Mouse (Mus musculus): Measurements from ENCODE around the gene Spg20. TPM values are rescaled to one million over a fixed set of nuclear protein-coding genes. Genes with fewer than 3 reads are reported as not detected.

Spg20 gene
- polyA plus RNA-seq, 2 experiments: 3.9 to 6.0 TPM

- TF ChIP-seq CTCF (IDR thresholded peaks at IDR 0.05; ENCODE audit: low read depth): no peak
- no peak overlapping the region for H3K4me3 ChIP-seq (ENCODE audit: insufficient read depth in 1 of 2, low read depth in 2 of 2, low read length in 2 of 2)
Measured at GRCm38 (mm10) chr3:55144916-55145315, 33.0 kb downstream of the Spg20 start.

GRCm38 (mm10) chr3:55146441-55146840, 34.5 kb downstream of the Spg20 start:
- 55% methylated on average over 6 of the region's 6 CpGs for WGBS (ENCODE audit: insufficient replicate concordance)
- no peak for TF ChIP-seq CTCF (IDR thresholded peaks at IDR 0.05; ENCODE audit: low read depth)
- TF ChIP-seq EP300 (IDR thresholded peaks at IDR 0.05; ENCODE audit: low read depth): no peak
- no peak for DNase-seq (ENCODE audit: low read depth in 3 of 3, low spot score in 3 of 3)

More at GRCm38 (mm10) chr3:55144916-55145315, 33.0 kb downstream of the Spg20 start:
- Histone ChIP-seq H3K9me3 (ENCODE audit: control insufficient read depth, low read length) (no peaks in the 10 kb centered on the region), H3K9ac (replicated peaks) (no peak overlapping the region), H3K4me2 (ENCODE audit: low read depth) (no peak overlapping the region), H3K27ac (no peak overlapping the region), H3K4me1 (replicated peaks; ENCODE audit: control insufficient read depth in 2 of 2, insufficient read depth in 2 of 2, low read length in 1 of 2) (no peaks in the 10 kb centered on the region), H3K27me3 (ENCODE audit: control insufficient read depth, insufficient read depth, low read length) (no peaks in the 10 kb centered on the region), H3K36me3 (replicated peaks; ENCODE audit: control insufficient read depth, insufficient read depth, low read depth) (no peaks in the 10 kb centered on the region)
- DNase-seq (ENCODE audit: low read depth in 3 of 3, low spot score in 3 of 3) (no peak), ATAC-seq (ENCODE audit: insufficient read depth) (no peak)
- 61% methylated on average over 4 of the region's 4 CpGs for WGBS (ENCODE audit: insufficient replicate concordance)

GRCm38 (mm10) chr3:55147156-55147555, 35.2 kb downstream of the Spg20 start:
- no peak overlapping the region for H3K4me3 ChIP-seq (ENCODE audit: insufficient read depth in 1 of 2, low read depth in 2 of 2, low read length in 2 of 2)
- no peak overlapping the region for H3K4me2 ChIP-seq (ENCODE audit: low read depth)
- no peaks in the 10 kb centered on the region for H3K36me3 ChIP-seq (replicated peaks; ENCODE audit: control insufficient read depth, insufficient read depth, low read depth)
- no peaks in the 10 kb centered on the region for H3K9me3 ChIP-seq (ENCODE audit: control insufficient read depth, low read length)
- no peak for ATAC-seq (ENCODE audit: insufficient read depth)
- H3K4me1 ChIP-seq (replicated peaks; ENCODE audit: control insufficient read depth in 2 of 2, insufficient read depth in 2 of 2, low read length in 1 of 2): no peaks in the 10 kb centered on the region
- no peak for DNase-seq (ENCODE audit: low read depth in 3 of 3, low spot score in 3 of 3)
- 50% methylated on average over 2 of the region's 2 CpGs for WGBS (ENCODE audit: insufficient replicate concordance)
- no peak for TF ChIP-seq CTCF (IDR thresholded peaks at IDR 0.05; ENCODE audit: low read depth)
- TF ChIP-seq EP300 (IDR thresholded peaks at IDR 0.05; ENCODE audit: low read depth): no peak
- no peaks in the 10 kb centered on the region for H3K27me3 ChIP-seq (ENCODE audit: control insufficient read depth, insufficient read depth, low read length)
- no peak overlapping the region for H3K9ac ChIP-seq (replicated peaks)
- H3K27ac ChIP-seq: no peak overlapping the region

More at GRCm38 (mm10) chr3:55146441-55146840, 34.5 kb downstream of the Spg20 start:
- H3K27me3 ChIP-seq (ENCODE audit: control insufficient read depth, insufficient read depth, low read length): no peaks in the 10 kb centered on the region
- no peaks in the 10 kb centered on the region for H3K4me1 ChIP-seq (replicated peaks; ENCODE audit: control insufficient read depth in 2 of 2, insufficient read depth in 2 of 2, low read length in 1 of 2)
- no peak overlapping the region for H3K9ac ChIP-seq (replicated peaks)
- no peaks in the 10 kb centered on the region for H3K36me3 ChIP-seq (replicated peaks; ENCODE audit: control insufficient read depth, insufficient read depth, low read depth)
- no peaks in the 10 kb centered on the region for H3K9me3 ChIP-seq (ENCODE audit: control insufficient read depth, low read length)
- no peak overlapping the region for H3K4me2 ChIP-seq (ENCODE audit: low read depth)
- no peak for ATAC-seq (ENCODE audit: insufficient read depth)
- H3K4me3 ChIP-seq (ENCODE audit: insufficient read depth in 1 of 2, low read depth in 2 of 2, low read length in 2 of 2): no peak overlapping the region
- H3K27ac ChIP-seq: no peak overlapping the region

- no peak overlapping the region for H3K27ac ChIP-seq
- DNase-seq (ENCODE audit: low read depth in 3 of 3, low spot score in 3 of 3): no peak
- no peaks in the 10 kb centered on the region for H3K9me3 ChIP-seq (ENCODE audit: control insufficient read depth, low read length)
- no peak overlapping the region for H3K4me2 ChIP-seq (ENCODE audit: low read depth)
- no peak overlapping the region for H3K9ac ChIP-seq (replicated peaks)
- no peaks in the 10 kb centered on the region for H3K27me3 ChIP-seq (ENCODE audit: control insufficient read depth, insufficient read depth, low read length)
- 40% methylated on average over 3 of the region's 3 CpGs for WGBS (ENCODE audit: insufficient replicate concordance)
- no peaks in the 10 kb centered on the region for H3K36me3 ChIP-seq (replicated peaks; ENCODE audit: control insufficient read depth, insufficient read depth, low read depth)
- TF ChIP-seq CTCF (IDR thresholded peaks at IDR 0.05; ENCODE audit: low read depth) (no peak), EP300 (IDR thresholded peaks at IDR 0.05; ENCODE audit: low read depth) (no peak)
- no peak for ATAC-seq (ENCODE audit: insufficient read depth)
- no peaks in the 10 kb centered on the region for H3K4me1 ChIP-seq (replicated peaks; ENCODE audit: control insufficient read depth in 2 of 2, insufficient read depth in 2 of 2, low read length in 1 of 2)
- no peak overlapping the region for H3K4me3 ChIP-seq (ENCODE audit: insufficient read depth in 1 of 2, low read depth in 2 of 2, low read length in 2 of 2)
Measured at GRCm38 (mm10) chr3:55148091-55148490, 36.2 kb downstream of the Spg20 start.

- H3K4me1 ChIP-seq (replicated peaks; ENCODE audit: control insufficient read depth in 2 of 2, insufficient read depth in 2 of 2, low read length in 1 of 2): no peaks in the 10 kb centered on the region
- no peak for DNase-seq (ENCODE audit: low read depth in 3 of 3, low spot score in 3 of 3)
- no peak overlapping the region for H3K27ac ChIP-seq
- H3K4me2 ChIP-seq (ENCODE audit: low read depth): no peak overlapping the region
- no peaks in the 10 kb centered on the region for H3K27me3 ChIP-seq (ENCODE audit: control insufficient read depth, insufficient read depth, low read length)
- WGBS (ENCODE audit: insufficient replicate concordance): 37% methylated on average over 7 of the region's 7 CpGs
- H3K9ac ChIP-seq (replicated peaks): no peak overlapping the region
- H3K9me3 ChIP-seq (ENCODE audit: control insufficient read depth, low read length): no peaks in the 10 kb centered on the region
- no peak for ATAC-seq (ENCODE audit: insufficient read depth)
- H3K4me3 ChIP-seq (ENCODE audit: insufficient read depth in 1 of 2, low read depth in 2 of 2, low read length in 2 of 2): no peak overlapping the region
- TF ChIP-seq CTCF (IDR thresholded peaks at IDR 0.05; ENCODE audit: low read depth) (peak; percentile 50), EP300 (IDR thresholded peaks at IDR 0.05; ENCODE audit: low read depth) (no peak)
- no peaks in the 10 kb centered on the region for H3K36me3 ChIP-seq (replicated peaks; ENCODE audit: control insufficient read depth, insufficient read depth, low read depth)
Measured at GRCm38 (mm10) chr3:55151656-55152433, 39.9 kb downstream of the Spg20 start.

Measured in liver, embryonic 14.5 days (tissue).